Mouse (Mus musculus): ENCODE data around the gene Gk5.

DNA sequence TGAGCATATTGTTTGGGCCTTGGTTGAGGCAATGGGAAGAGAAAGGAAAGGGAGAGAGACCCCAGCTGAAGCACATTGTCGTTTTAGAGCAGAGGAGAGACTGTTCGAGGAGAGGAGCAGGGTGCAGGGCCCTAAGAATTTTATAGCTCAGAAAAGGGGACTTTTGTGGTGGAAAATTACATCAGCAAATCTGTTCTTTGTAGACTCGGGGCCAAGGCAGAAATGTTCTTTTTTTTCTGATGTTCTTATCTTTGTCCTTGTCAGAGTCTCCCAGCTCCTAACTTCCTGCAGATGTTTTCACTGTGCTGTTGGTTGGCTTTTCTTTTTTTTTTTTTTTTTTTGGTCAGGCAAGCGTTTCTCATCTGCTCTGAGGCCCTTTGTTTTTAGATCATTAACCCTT lies 39.3 kb downstream of the Gk5 start:
- TF ChIP-seq GATA1 (IDR thresholded peaks at IDR 0.05; ENCODE audit: borderline replicate concordance, low read length) (no peak), FLI1 (IDR thresholded peaks at IDR 0.05; ENCODE audit: low read length) (no peak)

All from megakaryocyte, embryonic 14.5 days (primary cell).